Mouse (Mus musculus) Patski (cell line): ENCODE data around the gene Lmbr1l. TPM values are rescaled to one million over a fixed set of nuclear protein-coding genes. Genes with fewer than 3 reads are reported as not detected.

Source experiments
- ATAC-seq: fragments of 100-300 bp; one replicate; pipeline ENCODE4 v1.8.0; 2021
- CTCF ChIA-PET: fragments of 350-600 bp; sonication (Branson Sonifier 250); formaldehyde crosslinking; loops from one replicate; lab custom pipeline; 2022; ENCODE audit warnings: inconsistent platforms; lab: Charles Lee
- POLR2A ChIA-PET: fragments of 350-600 bp; sonication (Branson Sonifier 250); formaldehyde crosslinking; loops from one replicate; lab custom pipeline; 2022; ENCODE audit warnings: antibody characterized with exemption, inconsistent platforms; lab: Charles Lee
- DNase-seq: peaks from one replicate; pipeline ENCODE4 v3.0.0-alpha.2; 2011; ENCODE audit warnings: low read depth, low spot score
- H3K27me3 ChIP-seq: fragments of 371-371 bp; one replicate; pipeline ENCODE4 v1.5.1; 2021
- CTCF ChIP-seq: fragments of 100-300 bp; IDR thresholded peaks from one replicate; pipeline ENCODE4 v1.5.1; 2021
- in situ Hi-C: fragments of 300-500 bp; cut with MboI; formaldehyde crosslinking; loops from 3 replicates; pipeline ENCODE4 v1.11.1; 2018; ENCODE audit warnings: low pct_unique_long_range_greater_than_20kb, mixed read lengths
- polyA plus RNA-seq: library from polyadenylated mRNA; unstranded; gene quantifications from one replicate; pipeline ENCODE4 v1.2.3, GENCODE M21; 2021

Gene Lmbr1l
- polyA plus RNA-seq, 1 experiment from 2014 or later, result 26.9 TPM

DNA sequence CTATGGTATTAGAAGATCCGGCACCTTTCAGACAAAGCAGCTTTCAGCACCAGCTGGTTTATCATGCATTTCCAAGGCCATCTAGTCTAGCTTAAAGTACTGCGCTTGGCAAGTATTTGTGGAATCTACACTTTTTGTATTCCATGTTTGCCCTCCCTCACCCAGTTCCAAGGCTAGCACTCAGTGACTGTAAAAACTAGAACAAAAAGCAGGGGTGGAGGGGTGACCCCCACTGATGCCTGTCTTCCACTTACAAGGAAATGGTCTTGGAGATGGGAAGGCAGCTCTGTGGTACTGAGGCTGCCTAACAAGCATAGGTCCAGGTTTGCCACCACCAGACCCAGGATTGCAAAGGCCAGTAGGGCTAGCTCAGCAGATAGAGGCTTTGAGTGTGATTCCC lies 15.4 kb downstream of the Lmbr1l start:
- ChIA-PET POLR2A (no interaction called here), CTCF (interaction anchor here (0.8 to 1.4 kb wide), 4 partner anchors 13 to 99 kb away, joined by 3 read pairs; no protein-coding TSS in a partner anchor)
- ATAC-seq, result no peak
- no peak for DNase-seq
- in situ Hi-C loops, result no loop called here
- no peaks in the 10 kb centered on the region for H3K27me3 ChIP-seq
- no peak for TF ChIP-seq CTCF

DNA sequence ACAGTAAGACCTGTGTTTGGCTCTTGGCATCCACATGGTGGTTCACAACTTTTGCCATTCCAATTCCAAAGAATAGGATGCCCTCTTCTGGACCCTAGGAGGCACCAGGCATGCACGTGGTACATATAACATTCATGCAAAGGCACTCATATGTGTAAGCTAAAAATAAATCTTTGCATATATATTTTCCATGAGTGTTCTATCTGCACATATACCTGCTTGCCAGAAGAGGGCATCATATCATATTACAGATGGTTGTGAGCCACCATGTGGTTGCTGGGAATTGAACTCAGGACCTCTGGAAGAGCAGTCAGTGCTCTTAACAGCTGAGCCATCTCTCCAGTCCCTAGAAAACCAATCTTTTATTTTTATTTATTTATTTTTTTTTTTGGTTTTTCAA lies 16.5 kb downstream of the Lmbr1l start:
- DNase-seq (no peak), ATAC-seq (no peak)
- in situ Hi-C loops, result no loop called here
- ChIA-PET CTCF (interaction anchor here (1.0 to 1.4 kb wide), 4 partner anchors 10 to 100 kb away, joined by 3 to 10 read pairs (median 4); no protein-coding TSS in a partner anchor), POLR2A (interaction anchor here (1.4 kb wide), 1 partner anchor 14 kb away, joined by 3 read pairs; no protein-coding TSS in a partner anchor)
- H3K27me3 ChIP-seq, result no peaks in the 10 kb centered on the region
- TF ChIP-seq CTCF, result no peak

DNA sequence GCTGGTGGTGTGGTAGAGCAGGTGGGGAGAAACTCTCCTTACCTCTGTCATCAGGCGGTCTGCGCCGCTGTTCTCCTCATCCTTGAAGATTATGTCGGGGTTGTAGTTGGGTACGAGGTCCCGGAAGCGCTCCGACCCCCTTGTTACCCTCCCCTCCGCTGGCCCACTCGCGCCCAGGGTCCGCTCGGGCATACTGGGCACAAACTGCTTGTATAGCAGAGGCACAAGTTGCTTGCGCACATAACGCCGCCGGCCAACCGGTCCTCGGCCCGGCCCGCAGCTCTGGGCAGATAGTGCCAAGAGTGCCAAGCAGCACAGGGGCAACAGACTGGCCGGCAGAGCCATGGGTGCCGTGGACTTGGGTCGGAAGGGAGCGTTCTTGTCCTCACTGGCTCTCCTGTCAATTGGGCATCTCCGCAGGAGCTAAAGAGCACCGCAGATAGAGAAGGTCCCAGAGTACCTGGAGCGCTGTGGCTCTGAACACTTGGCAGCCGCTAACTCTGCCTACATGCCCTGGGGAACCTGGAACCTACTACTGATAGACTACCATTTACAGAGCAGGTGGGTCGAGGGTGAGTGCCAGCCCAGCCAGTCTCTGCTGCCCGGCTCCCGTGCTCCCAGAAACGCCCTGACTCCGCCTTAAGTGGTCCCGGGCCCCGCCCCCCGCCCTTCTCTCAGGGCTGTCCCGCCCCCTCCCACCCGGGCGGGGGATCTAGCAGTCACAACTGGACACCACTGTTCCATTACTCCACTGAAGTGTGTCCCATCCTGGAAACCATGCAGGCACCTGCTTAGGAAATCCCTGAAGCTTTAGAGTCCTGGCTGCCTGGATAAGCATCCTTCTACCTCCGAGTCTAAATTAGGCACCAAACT lies 19.9 kb downstream of the Lmbr1l start, which contains the start of gene Dhh:
Dhh (minus strand) TSS at position 613 of the 873 bp plus-strand sequence.
- in situ Hi-C loops, result no loop called here
- ATAC-seq (no peak), DNase-seq (no peak)
- H3K27me3 ChIP-seq, result no peaks in the 10 kb centered on the region
- ChIA-PET POLR2A (no interaction called here), CTCF (no interaction called here)
- TF ChIP-seq CTCF, result no peak

DNA sequence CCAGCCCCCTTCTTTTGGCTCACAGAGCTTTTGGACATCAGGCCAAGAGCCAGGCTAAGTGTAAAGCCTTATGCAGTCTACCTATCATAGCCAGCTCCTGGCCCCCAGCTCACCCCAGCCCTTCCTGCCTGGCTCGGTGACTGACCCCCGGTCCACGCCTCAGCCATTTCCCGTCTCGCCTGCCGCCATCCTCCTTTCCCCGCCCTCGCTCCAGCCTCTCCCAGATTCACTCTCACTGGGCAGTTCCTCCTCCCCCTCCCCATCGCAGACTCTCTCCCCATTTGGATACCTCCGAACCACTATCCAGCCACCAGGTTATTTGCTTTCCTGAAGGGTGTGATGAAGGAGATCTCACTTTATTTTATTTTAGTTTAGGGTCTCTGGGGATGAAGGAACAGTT lies 20.5 kb downstream of the Lmbr1l start:
- in situ Hi-C loops, result no loop called here
- TF ChIP-seq CTCF, result no peak
- ChIA-PET POLR2A (no interaction called here), CTCF (no interaction called here)
- DNase-seq, result no peak
- H3K27me3 ChIP-seq, result no peaks in the 10 kb centered on the region
- ATAC-seq, result no peak

DNA sequence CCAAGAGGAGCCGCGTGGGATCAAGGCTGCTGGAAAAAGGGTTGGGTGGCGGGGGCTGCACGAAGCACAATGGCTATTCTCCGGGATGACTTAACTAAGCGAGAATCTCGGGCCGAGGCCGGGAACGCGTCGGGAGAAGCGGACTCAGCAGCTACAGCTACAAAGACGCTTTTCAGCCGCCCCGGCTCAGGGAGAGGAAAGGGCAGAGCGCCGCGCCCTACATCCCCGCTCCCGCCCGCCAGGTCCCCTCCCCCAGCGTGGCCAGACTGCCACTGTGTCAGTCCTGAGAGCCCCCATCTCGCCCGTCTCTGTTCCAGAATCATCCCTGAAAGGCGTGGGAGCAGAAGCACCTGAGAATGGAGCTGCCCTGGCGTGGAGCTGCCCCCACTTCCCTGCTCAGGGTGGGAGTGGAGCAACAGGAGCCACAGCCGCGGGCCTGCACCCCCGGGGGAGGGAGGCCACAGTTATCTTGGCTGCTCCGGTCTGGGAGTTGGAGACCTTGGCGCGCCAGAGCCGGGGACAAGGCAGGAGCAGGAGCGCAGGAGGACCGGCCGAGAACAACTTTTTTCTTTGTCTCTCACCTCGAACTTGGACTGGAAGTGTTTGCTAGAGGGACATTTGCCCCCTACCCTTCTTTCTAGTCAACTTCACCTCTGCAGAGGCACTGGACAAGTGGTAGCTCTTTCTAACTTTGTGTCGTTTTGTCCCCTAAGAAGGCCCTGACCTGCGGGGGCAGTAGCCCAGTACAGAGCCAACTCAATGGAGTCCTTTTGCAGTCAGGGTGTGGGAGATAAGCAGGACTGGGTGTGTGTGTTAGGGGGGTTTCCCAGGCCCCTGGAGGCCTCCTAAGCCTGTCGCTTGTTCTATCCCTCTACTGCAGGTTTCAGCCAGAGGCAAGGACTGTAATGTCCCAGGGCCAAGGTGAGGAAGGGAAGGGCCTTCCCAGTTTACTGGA lies 22.1 kb downstream of the Lmbr1l start:
- no peak for ATAC-seq
- in situ Hi-C loops, result no loop called here
- POLR2A ChIA-PET, result no interaction called here
- CTCF ChIA-PET, result no interaction called here
- no peaks in the 10 kb centered on the region for H3K27me3 ChIP-seq
- no peak for TF ChIP-seq CTCF
- DNase-seq, result no peak

DNA sequence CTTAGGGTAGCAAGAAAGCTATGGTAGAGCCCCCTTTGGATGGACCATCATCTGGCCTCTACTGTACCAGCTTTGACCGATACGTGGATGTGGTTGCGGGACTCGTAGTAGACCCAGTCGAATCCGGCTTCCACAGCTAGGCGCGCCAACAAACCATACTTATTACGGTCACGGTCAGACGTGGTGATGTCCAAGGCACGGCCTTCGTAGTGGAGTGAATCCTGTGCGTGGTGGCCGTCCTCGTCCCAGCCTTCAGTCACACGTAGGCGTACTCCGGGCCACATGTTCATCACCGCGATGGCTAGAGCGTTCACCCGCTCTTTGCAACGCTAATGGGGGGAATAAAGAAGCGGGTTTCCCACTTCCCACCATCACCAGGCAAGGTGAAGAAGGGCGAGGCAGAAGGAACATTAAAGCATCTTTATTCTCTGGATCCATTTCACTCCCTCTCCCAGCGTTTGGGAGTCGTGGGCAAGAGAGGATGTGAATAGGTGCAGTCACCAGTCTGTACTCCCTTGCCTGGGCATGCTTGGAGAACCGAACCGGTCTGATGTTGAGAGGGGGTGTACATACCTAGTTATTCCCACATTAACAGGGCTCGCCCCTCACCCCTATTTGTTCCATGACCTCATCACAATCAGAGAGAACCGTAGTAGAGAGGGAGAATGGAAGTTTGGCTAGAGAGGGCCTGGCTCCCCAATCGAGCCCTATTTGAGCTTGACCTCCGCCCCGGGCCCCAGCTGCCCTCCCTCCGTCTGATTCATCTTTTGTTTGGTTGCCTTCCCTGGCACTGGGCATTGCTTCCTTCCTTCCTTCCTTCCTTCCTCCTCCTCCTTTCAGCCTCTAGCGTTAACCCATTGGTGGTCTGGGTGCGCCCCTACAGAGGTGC lies 23.0 kb downstream of the Lmbr1l start:
- DNase-seq (no peak), ATAC-seq (no peak)
- in situ Hi-C loops, result no loop called here
- CTCF ChIA-PET, result no interaction called here
- no peak for TF ChIP-seq CTCF
- POLR2A ChIA-PET, result no interaction called here
- no peaks in the 10 kb centered on the region for H3K27me3 ChIP-seq

DNA sequence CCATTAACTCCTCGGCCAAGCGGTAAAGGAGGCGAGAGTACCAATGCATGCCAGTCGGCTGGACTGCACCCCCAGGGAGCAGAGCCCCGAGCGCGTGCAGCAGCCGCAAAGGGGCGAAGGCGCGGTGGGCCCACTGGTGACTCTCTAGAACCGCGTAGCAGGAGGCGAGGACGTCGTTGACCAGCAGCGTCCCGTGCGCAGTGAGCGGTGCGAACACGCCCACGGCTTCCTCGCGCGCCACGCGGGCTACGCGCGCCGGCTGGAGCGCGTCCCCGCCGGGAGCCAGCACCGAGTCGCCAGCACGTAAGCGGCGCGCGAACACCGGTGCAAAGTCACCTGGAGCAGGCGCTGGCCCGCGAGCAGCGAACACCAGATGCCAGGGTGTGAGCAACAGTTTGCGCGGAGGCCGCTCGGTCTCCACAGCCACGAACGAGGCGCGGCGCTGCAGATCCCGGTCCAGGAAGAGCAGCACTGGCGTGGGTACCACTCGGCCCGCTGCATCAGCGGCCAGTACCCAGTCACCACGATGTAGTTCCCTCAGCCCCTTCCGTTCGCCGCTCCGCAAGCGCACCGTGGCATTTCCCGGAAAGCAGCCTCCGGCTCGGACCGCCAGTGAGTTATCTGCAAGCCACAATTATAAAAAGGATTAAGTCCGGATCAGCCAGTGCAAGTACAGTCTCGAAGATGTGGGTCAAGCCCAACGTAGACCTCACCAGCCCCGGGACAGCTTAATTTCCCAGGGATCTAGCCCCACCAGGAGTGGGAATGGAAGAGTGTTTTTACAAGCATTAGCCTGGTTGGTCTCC lies 23.9 kb downstream of the Lmbr1l start, which contains the start of gene Rhebl1:
Rhebl1 (minus strand) TSS at position 601 of the 806 bp plus-strand sequence.
- DNase-seq (no peak), ATAC-seq (no peak)
- H3K27me3 ChIP-seq, result no peaks in the 10 kb centered on the region
- TF ChIP-seq CTCF, result no peak
- in situ Hi-C loops, result no loop called here
- ChIA-PET POLR2A (no interaction called here), CTCF (interaction anchor here (0.9 to 1.2 kb wide), 3 partner anchors 14 to 35 kb away, joined by 3 to 4 read pairs (median 3); no protein-coding TSS in a partner anchor)

DNA sequence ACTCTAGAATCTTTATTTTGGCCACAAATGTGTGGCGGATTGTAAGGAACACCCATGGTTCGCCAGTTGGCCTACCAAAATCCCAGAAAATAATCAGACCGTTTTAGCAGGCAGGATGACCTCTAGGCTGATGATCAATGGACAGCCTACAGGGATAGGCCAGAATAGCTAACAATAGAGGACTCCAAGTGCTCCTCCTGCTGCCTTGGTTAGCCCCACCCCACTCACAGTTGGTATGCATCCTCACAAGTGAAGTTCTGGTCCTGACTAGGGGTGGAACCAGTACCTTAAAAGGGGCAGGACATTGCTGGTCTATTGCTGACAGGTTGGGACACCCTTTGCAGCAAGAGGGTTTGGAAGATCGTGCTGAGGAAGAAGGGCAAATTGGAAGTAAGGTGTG lies 25.0 kb downstream of the Lmbr1l start:
- DNase-seq, result no peak
- ATAC-seq, result no peak
- in situ Hi-C loops, result no loop called here
- no peak for TF ChIP-seq CTCF
- ChIA-PET POLR2A (no interaction called here), CTCF (interaction anchor here (0.9 to 2.9 kb wide), 7 partner anchors 12 to 132 kb away, joined by 3 to 36 read pairs (median 6); no protein-coding TSS in a partner anchor)
- no peaks in the 10 kb centered on the region for H3K27me3 ChIP-seq
